Mouse (Mus musculus) kidney, adult 8-10 months (tissue): ENCODE measurements around the gene Rdm1.
"Not testable (repeated sequence)": the region's sequence is repeated elsewhere in the genome, so short reads cannot be mapped to it uniquely, and the experiment has no call there.

ENCODE experiments used
- DNase-seq, 2 experiments: peaks; one replicate each; pipeline ENCODE4 v3.0.0; 2022

The Rdm1 gene

GRCm38 (mm10) chr11:101626995-101627856 is at the start of gene Rdm1:
Gene Rdm1 (plus strand): TSS chr11:101627195.
- peak; percentile 82 to 85 for DNase-seq

DNA sequence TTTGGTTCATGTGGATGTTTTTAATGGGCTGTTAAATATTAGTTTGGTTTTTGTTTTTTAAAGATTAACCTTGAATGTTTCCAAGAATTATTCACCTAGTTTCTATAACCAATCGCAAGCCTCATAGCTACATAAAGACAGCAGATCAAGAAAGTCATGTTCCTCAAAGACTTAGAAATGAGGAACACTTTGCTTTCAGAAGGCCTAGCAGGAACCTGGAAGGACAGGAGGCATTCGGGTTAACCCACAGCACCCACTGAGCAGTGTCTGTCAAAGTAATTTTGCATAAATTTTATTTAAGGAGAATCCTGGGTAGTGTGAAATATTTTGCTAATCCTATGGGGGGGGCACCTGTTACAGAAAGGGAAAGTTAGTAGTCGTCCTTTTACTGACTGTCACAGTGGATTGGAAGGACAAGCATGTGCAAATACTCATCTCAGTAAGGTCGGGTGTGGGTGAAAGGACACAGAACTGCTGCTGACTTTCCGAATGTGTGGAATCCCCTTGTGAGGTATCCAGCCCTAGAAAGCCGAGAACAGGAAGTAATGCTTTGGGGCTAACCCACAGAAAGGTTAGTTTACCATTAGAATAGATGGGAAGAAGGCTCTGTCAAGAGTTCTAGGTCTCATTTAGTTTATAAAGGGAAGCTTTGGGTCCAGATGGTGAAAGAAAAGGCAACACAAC is 45.8 kb upstream of the Rdm1 start:
- peak in 1 of 2 experiments; percentile 31 for DNase-seq

GRCm38 (mm10) chr11:101582054-101583035 is 44.6 kb upstream of the Rdm1 start, which contains the start of gene Tmem106a:
Gene Tmem106a (plus strand): TSS chr11:101582242.
- peak; percentile 75 to 82 for DNase-seq

DNA sequence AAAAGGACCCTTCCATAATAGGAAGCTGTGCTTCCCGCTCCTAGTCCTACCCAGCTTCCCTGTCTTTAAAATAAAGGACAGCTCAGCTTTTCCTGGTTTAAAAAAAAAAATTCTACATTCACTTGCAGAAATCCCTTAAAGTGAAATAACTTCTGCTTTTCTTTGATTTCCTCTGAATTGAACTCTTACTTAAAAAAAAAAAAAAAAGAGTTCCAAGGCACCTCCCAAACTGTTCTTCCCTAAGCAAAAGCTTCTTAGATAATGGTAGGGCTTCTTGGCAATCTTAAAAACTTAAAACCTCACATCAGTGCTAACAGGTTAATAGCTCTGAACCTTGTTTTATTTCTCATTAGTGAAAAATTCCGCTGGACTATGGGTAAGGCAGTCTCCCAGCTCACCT is 43.8 kb upstream of the Rdm1 start:
- no peak for DNase-seq

DNA sequence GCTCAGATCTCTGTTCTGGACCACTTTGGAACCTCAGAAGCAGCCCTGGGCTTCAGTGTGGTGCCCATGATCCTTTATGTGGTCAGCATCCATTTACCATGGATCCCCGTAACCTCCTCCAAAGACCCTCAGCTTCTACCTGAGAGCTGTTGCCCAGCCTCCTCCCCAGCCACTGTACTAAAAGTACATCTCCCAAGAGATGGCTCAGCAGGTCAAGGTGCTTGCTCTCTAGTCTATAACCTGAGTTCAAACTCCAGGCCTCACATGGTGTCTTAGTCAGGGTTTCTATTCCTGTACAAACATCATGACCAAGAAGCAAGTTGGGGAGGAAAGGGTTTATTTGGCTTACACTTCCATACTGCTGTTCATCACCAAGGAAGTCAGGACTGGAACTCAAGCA is 42.0 kb upstream of the Rdm1 start:
- DNase-seq = peak; percentile 68 to 71

- no peak for DNase-seq
Observed at GRCm38 (mm10) chr11:101585805-101586204, 41.2 kb upstream of the Rdm1 start.

DNA sequence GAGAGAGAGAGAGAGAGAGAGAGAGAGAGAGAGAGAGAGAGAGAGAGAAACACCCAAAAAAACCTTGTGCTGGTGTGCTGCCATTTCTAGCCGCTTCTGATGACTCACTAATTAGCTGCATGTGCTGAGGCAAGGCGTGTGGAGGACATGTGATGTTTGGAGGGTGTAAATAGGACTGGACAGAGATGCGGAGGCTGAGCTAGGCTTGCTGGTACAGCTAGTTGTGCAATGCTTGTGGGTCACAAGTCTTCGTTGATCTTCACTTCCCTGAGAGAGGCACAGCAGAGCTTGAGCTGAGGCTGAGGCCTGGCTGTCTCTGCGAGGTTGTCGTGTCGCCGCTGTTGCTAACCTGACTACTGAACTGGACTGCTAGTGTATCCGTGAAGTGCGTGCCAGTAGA is 39.3 kb upstream of the Rdm1 start:
- DNase-seq = peak in 1 of 2 experiments; percentile 41

GRCm38 (mm10) chr11:101588868-101589267 is 38.1 kb upstream of the Rdm1 start:
- DNase-seq = peak in 1 of 2 experiments; percentile 41

DNA sequence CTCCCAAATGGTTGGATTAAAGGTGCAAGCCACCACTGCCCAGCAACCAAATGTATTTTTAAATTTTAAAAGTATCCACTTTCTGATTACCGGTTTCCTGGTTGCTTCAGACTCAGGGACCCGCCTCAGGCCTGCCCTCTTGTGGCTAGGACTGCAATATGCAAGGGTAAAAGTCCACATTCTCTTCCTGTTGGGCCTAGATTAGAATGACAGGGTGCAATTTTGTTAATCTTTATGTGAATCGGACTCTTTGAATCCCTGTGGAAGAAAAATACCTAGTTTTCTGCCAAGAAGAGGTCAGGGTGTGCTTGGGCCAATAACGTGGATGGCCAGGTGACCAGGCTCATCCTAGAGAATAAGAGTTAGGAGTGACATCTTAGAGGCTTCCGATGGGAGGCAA is 37.6 kb upstream of the Rdm1 start:
- DNase-seq = peak; percentile 86 to 90

GRCm38 (mm10) chr11:101589989-101590624 is 36.9 kb upstream of the Rdm1 start:
- DNase-seq = no peak

DNA sequence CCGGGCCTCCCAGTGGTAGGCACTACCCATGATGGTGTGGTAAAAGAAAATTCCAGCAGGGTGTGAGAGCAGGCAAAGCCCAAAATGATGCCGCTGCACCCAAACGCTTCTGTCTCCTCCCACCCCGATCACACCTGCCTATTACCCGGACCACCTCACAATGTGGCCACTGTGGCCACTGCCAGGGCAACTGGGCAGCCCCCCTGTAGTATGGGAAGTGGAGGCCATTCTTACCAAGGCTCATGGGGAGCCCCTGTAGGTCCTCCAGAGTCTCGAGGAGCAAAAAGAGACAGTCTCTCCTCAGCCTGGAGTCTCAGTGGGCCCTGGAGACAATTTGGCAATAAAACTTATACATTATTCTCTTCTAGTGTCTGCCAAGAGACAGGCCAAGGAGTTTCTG is 27.8 kb upstream of the Rdm1 start, which contains the start of gene Gm11634:
Gene Gm11634, minus strand, starts transcription at position 101 of the 400 bp plus-strand sequence.
- DNase-seq = no peak

GRCm38 (mm10) chr11:101602491-101602890 is 24.5 kb upstream of the Rdm1 start:
- peak in 1 of 2 experiments; percentile 71 for DNase-seq

DNA sequence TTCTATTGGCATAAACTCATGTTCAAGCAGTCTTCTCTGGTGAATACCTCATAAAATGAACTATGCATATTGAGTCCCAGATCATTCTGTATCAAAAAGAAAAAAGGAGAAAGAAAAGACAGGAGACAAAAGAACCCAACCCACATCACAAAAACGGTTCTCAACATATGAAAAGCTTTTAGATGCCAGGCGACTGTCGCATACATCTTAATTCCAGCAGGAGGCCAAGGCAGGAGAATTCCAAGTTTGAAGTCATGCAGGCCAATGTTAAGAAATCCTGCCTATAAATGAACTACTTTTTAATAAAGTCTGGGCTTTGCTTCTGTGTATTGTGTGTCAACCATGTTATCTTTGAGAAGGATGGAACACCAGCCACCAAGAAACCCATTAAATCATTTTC is 22.9 kb upstream of the Rdm1 start:
- DNase-seq = no peak

DNA sequence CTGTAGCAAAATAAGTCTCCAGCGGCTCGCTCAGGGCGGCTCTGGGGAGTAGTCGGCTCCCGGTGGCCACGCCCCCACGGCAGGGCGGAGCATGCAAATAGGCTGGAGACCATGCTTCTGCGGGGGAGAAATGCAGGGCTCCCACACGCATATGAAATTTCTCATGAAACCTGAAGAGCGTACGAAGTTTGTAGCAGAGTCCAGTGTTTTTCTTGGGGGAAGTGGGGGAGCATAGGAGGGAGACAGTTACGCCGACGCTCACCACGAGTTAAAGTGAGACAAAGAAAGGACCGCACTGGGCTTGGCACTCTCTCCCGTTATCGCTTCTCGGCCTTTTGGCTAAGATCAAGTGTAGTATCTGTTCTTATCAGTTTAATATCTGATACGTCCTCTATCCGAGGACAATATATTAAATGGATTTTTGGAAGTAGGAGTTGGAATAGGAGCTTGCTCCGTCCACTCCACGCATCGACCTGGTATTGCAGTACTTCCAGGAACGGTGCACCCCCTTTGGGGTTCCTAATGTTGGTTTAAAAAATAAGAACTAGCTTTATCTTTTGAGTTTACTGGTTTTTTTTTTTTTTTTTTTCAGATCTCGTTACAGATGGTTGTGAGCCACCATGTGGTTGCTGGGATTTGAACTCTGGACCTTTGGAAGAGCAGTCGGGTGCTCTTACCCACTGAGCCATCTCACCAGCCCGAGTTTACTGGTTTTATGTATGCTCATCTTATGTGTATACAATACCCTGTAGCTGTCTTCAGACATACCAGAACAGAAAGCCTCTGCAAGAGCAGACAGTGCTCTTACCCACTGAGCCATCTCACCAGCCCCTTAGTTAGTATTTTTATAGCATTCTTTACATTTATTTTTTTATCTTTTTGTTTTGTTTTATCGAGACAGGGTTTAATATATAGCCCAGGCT is 22.2 kb upstream of the Rdm1 start:
- peak; percentile 74 to 82 for DNase-seq

DNA sequence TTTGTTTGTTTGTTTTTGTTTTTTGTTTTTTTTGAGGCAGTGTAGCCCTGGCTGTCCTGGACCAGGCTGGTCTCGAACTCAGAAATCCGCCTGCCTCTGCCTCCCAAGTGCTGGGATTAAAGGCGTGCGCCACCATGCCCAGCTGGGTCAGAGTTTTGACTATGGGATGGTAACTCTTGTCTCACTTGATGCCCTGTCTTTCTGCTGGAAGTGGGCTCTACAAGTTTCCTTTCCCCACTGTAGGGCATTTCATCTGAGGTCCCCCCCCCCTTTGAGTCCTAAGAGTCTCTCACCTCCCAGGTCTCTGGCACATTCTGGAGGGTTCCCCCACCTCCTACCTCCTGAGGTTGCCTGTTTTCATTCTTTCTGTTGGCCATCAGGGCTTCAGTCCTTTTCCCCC is 19.9 kb upstream of the Rdm1 start:
- DNase-seq = not testable (repeated sequence)

DNA sequence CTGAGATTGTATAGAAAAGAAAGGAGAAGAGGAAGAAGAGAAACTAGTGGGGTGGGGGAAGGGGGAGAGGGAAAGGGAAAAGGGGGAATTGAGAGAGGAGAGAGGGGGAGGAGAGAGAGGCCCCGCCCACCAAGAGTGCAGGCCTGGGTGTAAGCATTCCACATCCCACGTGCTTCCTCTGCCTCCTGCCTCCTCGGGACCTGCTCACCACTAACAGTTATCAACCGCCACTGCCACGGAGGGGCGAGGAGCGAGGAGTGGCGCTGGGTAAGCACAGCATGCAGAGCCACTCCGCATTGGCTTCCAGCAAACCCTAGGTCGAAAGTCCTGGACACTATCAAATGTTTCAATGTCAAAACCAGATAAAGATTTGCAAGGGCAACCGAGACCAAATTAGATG is 16.6 kb upstream of the Rdm1 start:
- DNase-seq = no peak

GRCm38 (mm10) chr11:101613596-101613995 is 13.4 kb upstream of the Rdm1 start:
- DNase-seq = no peak

DNA sequence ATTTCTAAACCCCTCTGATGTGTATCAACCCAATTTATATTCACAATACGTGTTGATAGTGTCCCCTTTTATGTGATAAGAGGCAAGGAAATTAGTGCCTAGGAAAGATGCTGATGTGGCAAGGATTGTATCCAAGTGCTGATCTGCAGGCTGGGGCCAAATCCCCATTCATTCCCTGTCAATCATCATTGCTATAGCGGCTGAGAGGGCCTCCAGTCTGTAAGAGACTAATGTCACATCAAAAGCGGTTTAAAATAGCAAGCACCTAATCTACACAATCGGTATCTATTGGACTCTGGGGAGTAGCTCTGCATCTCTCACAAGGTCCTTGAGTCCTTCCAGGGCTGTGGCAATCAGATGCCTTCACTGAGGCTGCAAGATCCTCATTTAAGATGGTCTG is 12.9 kb upstream of the Rdm1 start:
- no peak for DNase-seq

DNA sequence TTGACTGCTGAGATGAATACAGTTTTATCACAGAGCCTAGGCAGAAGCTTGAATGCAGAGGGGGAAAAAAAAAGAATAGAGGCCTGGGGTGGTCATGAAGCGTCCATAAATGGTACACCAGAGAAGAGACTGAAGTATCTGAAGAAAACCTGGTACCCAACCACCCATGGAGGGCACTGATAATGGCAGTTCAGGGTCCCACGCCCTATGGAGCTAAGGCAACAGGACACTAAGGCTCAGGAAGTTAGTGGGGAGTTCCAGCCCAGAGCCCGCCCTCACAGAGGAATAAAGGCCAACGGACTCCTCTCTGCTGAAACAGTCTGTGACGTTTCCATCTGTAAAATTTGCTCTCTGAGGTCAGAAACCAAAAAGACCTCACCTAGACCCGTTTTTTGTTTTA is 11.6 kb upstream of the Rdm1 start:
- DNase-seq = no peak

DNA sequence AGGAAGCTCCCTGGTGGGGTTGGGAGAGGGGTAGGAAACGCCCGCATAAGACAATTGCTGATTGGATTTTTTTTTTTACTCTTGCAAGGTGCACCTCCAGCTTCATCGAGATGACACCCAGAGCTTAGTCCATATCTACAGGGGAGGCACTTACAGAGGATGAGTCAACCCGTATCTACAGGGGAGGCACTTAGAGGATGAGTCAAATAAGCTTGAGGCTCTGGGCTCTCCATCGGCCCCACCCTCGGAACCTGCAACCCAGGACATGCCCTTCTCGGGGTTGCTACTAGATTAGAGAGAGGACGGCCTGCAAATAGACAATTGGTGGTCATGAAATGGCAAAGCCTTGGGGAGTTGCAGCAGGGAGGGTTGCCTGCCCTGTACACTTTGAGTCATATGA is 10.9 kb upstream of the Rdm1 start:
- no peak for DNase-seq
